Mouse (Mus musculus): ENCODE measurements around the gene Dazap1. TPM values are rescaled to one million over a fixed set of nuclear protein-coding genes. Genes with fewer than 3 reads are reported as not detected.

Dazap1 gene
- polyA plus RNA-seq, 1 experiment from 2014 or later: 49.3 TPM

GRCm38 (mm10) chr10:80298571-80299281 is 37.4 kb downstream of the Dazap1 start:
- H3K27me3 ChIP-seq (ENCODE audit: insufficient read depth, low read length): peaks cover 53% of the 10 kb centered on the region
- DNase-seq: peak; percentile 64
- TF ChIP-seq CTCF (IDR thresholded peaks at IDR 0.05; ENCODE audit: low read depth): no peak
- no peaks in the 10 kb centered on the region for H3K4me1 ChIP-seq (ENCODE audit: insufficient read depth)
- 6% methylated on average over 26 of the region's 26 CpGs for WGBS
- peaks cover 15% of the 10 kb centered on the region for H3K36me3 ChIP-seq (ENCODE audit: insufficient read depth)
- H3K4me3 ChIP-seq (ENCODE audit: low read depth, low read length): no peak overlapping the region
- H3K4me2 ChIP-seq: no peak overlapping the region
- no peak overlapping the region for H3K27ac ChIP-seq (ENCODE audit: low read depth)
- H3K9me3 ChIP-seq (ENCODE audit: low read depth, low read length): no peaks in the 10 kb centered on the region
- no peak overlapping the region for H3K9ac ChIP-seq
- no peak for ATAC-seq (ENCODE audit: insufficient read depth)

GRCm38 (mm10) chr10:80299301-80299700 is 38.0 kb downstream of the Dazap1 start:
- Histone ChIP-seq H3K4me2 (no peak overlapping the region), H3K27me3 (ENCODE audit: insufficient read depth, low read length) (peaks cover 58% of the 10 kb centered on the region), H3K9ac (no peak overlapping the region)

GRCm38 (mm10) chr10:80299824-80300223 is 38.5 kb downstream of the Dazap1 start:
- ATAC-seq (ENCODE audit: insufficient read depth) (no peak), DNase-seq (no peak)
- Histone ChIP-seq H3K9me3 (ENCODE audit: low read depth, low read length) (no peaks in the 10 kb centered on the region), H3K4me2 (no peak overlapping the region), H3K4me1 (ENCODE audit: insufficient read depth) (no peaks in the 10 kb centered on the region), H3K9ac (no peak overlapping the region), H3K27ac (ENCODE audit: low read depth) (no peak overlapping the region), H3K27me3 (ENCODE audit: insufficient read depth, low read length) (peaks cover 63% of the 10 kb centered on the region), H3K36me3 (ENCODE audit: insufficient read depth) (peaks cover 4% of the 10 kb centered on the region), H3K4me3 (ENCODE audit: low read depth, low read length) (no peak overlapping the region)
- 54% methylated on average over 10 of the region's 10 CpGs for WGBS
- TF ChIP-seq CTCF (IDR thresholded peaks at IDR 0.05; ENCODE audit: low read depth): no peak

More at GRCm38 (mm10) chr10:80299301-80299700, 38.0 kb downstream of the Dazap1 start:
- peaks cover 9% of the 10 kb centered on the region for H3K36me3 ChIP-seq (ENCODE audit: insufficient read depth)
- no peaks in the 10 kb centered on the region for H3K9me3 ChIP-seq (ENCODE audit: low read depth, low read length)
- ATAC-seq (ENCODE audit: insufficient read depth) (no peak), DNase-seq (no peak)
- no peak for TF ChIP-seq CTCF (IDR thresholded peaks at IDR 0.05; ENCODE audit: low read depth)
- no peak overlapping the region for H3K27ac ChIP-seq (ENCODE audit: low read depth)
- no peaks in the 10 kb centered on the region for H3K4me1 ChIP-seq (ENCODE audit: insufficient read depth)
- H3K4me3 ChIP-seq (ENCODE audit: low read depth, low read length): no peak overlapping the region
- WGBS: 14% methylated on average over 15 of the region's 15 CpGs

DNA sequence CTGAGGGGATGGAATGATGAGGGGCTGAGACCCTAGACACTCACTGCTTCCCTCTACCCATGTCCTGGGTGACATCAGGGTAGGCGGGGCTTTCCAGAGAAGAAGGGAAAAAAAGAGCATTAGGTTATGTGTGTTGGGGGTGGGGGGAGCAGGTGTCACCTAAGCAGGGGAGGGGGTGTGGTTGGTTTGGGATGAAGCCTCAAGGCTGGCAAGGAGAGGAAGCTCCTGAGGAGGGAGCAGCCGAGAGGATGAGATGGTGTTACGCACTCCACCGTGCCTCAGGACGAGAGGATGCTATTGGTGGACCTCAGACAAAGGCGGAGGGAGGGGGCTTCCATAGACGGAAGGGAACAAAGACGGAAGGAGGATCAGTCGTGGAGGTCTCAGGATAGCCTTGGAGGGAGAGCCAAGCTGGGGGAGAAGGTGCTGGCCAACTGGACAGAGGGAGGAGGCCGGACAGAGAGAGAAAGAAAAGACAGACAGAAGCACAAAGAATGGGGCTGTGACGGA is 39.4 kb downstream of the Dazap1 start:
- Histone ChIP-seq H3K27me3 (ENCODE audit: insufficient read depth, low read length) (peaks cover 72% of the 10 kb centered on the region), H3K36me3 (ENCODE audit: insufficient read depth) (no peaks in the 10 kb centered on the region), H3K4me3 (ENCODE audit: low read depth, low read length) (no peak overlapping the region), H3K27ac (ENCODE audit: low read depth) (no peak overlapping the region), H3K4me1 (ENCODE audit: insufficient read depth) (no peaks in the 10 kb centered on the region), H3K9ac (no peak overlapping the region), H3K4me2 (no peak overlapping the region), H3K9me3 (ENCODE audit: low read depth, low read length) (no peaks in the 10 kb centered on the region)
- WGBS: 25% methylated on average over 11 of the region's 11 CpGs
- no peak for ATAC-seq (ENCODE audit: insufficient read depth)
- TF ChIP-seq CTCF (IDR thresholded peaks at IDR 0.05; ENCODE audit: low read depth): no peak
- DNase-seq: no peak

GRCm38 (mm10) chr10:80301256-80302081 is 40.2 kb downstream of the Dazap1 start:
- Histone ChIP-seq H3K4me2 (no peak overlapping the region), H3K36me3 (ENCODE audit: insufficient read depth) (no peaks in the 10 kb centered on the region), H3K27ac (ENCODE audit: low read depth) (no peak overlapping the region), H3K4me3 (ENCODE audit: low read depth, low read length) (no peak overlapping the region), H3K9me3 (ENCODE audit: low read depth, low read length) (no peaks in the 10 kb centered on the region), H3K9ac (no peak overlapping the region), H3K4me1 (ENCODE audit: insufficient read depth) (no peaks in the 10 kb centered on the region), H3K27me3 (ENCODE audit: insufficient read depth, low read length) (peaks cover 79% of the 10 kb centered on the region)
- DNase-seq (no peak), ATAC-seq (ENCODE audit: insufficient read depth) (no peak)
- 77% methylated on average over 10 of the region's 10 CpGs for WGBS
- TF ChIP-seq CTCF (IDR thresholded peaks at IDR 0.05; ENCODE audit: low read depth): no peak

- TF ChIP-seq CTCF (IDR thresholded peaks at IDR 0.05; ENCODE audit: low read depth): no peak
- WGBS: 57% methylated on average over 5 of the region's 5 CpGs
These were observed 40.7 kb downstream of the Dazap1 start for GRCm38 (mm10) chr10:80302082-80302355.

DNA sequence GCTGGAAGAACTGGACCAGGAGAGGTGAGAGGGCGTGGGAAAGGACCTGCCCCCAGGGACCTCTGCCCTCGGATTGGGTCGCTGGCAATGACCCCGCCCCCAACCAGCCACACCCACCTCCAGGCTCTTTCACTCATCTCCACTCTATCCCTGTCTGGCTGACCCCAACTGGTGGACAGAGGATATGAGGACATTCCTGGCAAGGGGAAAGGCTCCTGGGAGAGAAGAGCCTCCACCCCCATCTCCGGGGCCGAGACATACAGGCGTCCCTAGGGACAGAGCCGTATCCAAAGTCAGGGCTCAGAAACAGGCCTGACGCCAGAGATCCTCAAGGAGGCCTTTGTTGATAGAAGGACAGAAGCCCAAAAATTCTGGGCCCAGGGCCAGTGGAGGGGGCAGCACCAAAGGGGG is 41.2 kb downstream of the Dazap1 start:
- peak; percentile 81 for ATAC-seq (ENCODE audit: insufficient read depth)
- no peaks in the 10 kb centered on the region for H3K36me3 ChIP-seq (ENCODE audit: insufficient read depth)
- H3K9me3 ChIP-seq (ENCODE audit: low read depth, low read length): no peaks in the 10 kb centered on the region
- peak overlapping the region; percentile 20; the same call in 1 of the 2 replicates for H3K4me2 ChIP-seq
- no peaks in the 10 kb centered on the region for H3K4me1 ChIP-seq (ENCODE audit: insufficient read depth)
- WGBS: 10% methylated on average over 9 of the region's 9 CpGs
- TF ChIP-seq CTCF (IDR thresholded peaks at IDR 0.05; ENCODE audit: low read depth): no peak
- DNase-seq: peak; percentile 80
- no peak overlapping the region for H3K9ac ChIP-seq
- H3K27ac ChIP-seq (ENCODE audit: low read depth): no peak overlapping the region
- H3K4me3 ChIP-seq (ENCODE audit: low read depth, low read length): no peak overlapping the region
- peaks cover 71% of the 10 kb centered on the region for H3K27me3 ChIP-seq (ENCODE audit: insufficient read depth, low read length)

More at GRCm38 (mm10) chr10:80302082-80302355, 40.7 kb downstream of the Dazap1 start:
- Histone ChIP-seq H3K9ac (no peak overlapping the region), H3K4me2 (peak overlapping the region; percentile 20; the same call in 1 of the 2 replicates), H3K27me3 (ENCODE audit: insufficient read depth, low read length) (peaks cover 75% of the 10 kb centered on the region), H3K36me3 (ENCODE audit: insufficient read depth) (no peaks in the 10 kb centered on the region), H3K27ac (ENCODE audit: low read depth) (no peak overlapping the region), H3K4me3 (ENCODE audit: low read depth, low read length) (no peak overlapping the region), H3K9me3 (ENCODE audit: low read depth, low read length) (no peaks in the 10 kb centered on the region), H3K4me1 (ENCODE audit: insufficient read depth) (no peaks in the 10 kb centered on the region)
- ATAC-seq (ENCODE audit: insufficient read depth) (no peak), DNase-seq (no peak)
